Mouse (Mus musculus): ENCODE measurements at regions not wholly inside any gene's neighbourhood (a gene's known extent, or its start where the extent isn't known, plus 50 kb on each side); places are given as distances from the start of the nearest gene placed in this dataset.

DNA sequence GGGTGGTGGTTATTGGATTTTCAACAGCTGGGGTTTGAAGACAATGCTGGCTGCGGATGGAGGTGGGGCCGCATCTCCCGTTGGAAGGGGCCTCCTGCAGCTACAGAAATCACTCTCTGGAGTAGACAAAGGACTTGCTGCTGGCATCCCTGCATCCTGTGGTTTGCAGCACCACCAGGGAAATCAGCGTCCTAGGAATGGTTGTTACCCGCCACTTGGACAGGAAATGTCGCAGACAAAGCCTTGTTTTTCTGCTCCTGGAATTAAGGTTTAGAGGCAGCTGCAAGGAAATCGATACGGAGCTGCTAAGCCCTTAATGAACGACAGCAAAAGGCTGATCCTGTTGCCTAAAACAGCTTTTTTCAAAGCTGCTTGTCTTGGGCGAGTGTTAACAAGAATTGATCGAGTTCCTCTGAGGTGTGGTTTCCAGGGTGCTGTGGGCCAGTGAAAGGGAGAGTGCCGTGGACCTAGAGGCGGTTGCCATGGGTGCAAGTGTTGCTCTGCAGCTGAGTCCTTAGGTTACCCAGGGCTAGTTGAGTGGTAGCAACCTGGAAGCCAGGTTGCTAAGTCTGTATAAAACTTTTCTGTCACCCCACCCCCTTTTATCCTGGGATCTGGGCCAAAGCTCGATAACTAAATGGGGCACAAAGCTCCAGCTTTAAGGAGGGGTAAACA lies 230.6 kb upstream of the Chd6 start (continued):
- TF ChIP-seq ZNF384 (IDR thresholded peaks at IDR 0.05; ENCODE audit: low read depth, low read length) (no peak), USF1 (IDR thresholded peaks at IDR 0.05; ENCODE audit: low read depth, low read length) (no peak), CTCF (IDR thresholded peaks at IDR 0.05 in 2 of 3, conservative IDR thresholded peaks at IDR 0.05 in 1 of 3; ENCODE audit: control insufficient read depth in 1 of 3, insufficient read depth in 1 of 3, low read depth in 2 of 3, low read length in 3 of 3, poor library complexity in 1 of 3, severe bottlenecking in 1 of 3) (no peak), GATA1 (IDR thresholded peaks at IDR 0.05; ENCODE audit: low read depth, low read length) (no peak)

DNA sequence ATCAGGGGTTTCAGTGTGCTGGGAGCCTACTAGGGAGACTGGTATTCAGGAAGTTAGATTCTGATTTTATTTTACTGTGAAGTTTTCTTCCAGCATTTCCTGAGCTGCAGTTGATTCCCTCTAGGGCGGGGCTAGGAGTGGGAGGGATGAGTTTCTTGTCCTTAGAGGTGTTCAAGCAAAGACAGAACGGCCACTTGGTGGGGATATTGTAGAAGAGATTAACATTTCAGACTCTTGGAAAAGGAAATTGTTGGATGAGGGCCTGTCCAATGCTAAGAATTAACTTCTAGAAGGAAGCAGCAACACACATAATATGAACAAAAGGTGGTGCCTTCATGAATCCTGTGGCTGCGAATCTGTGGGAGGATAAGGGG lies 230.1 kb upstream of the Chd6 start:
- Histone ChIP-seq H3K36me3 (ENCODE audit: control insufficient read depth in 1 of 2, insufficient read depth in 2 of 2, low read length in 2 of 2) (no peaks in the 10 kb centered on the region), H3K9me3 (replicated peaks; ENCODE audit: insufficient read depth, low read length) (no peaks in the 10 kb centered on the region), H3K27ac (ENCODE audit: control insufficient read depth, low read depth, low read length) (no peak overlapping the region), H3K79me2 (ENCODE audit: control insufficient read depth, insufficient read depth, low read length, poor library complexity) (no peaks in the 10 kb centered on the region), H3K4me1 (ENCODE audit: control insufficient read depth in 1 of 2, insufficient read depth in 2 of 2, low read length in 2 of 2) (no peaks in the 10 kb centered on the region), H3K4me3 (ENCODE audit: control insufficient read depth in 1 of 2, insufficient read depth in 1 of 2, low read depth in 2 of 2, low read length in 2 of 2) (no peak overlapping the region), H3K9ac (ENCODE audit: control insufficient read depth, low read depth, low read length, poor library complexity, severe bottlenecking) (no peak overlapping the region), H3K27me3 (ENCODE audit: control insufficient read depth in 1 of 2, insufficient read depth in 2 of 2, low read length in 2 of 2) (no peaks in the 10 kb centered on the region)
- no peak for DNase-seq (ENCODE audit: low read depth, low spot score)
- TF ChIP-seq JUND (IDR thresholded peaks at IDR 0.05; ENCODE audit: low read depth, low read length) (no peak), NRF1 (IDR thresholded peaks at IDR 0.05; ENCODE audit: insufficient read depth, low read depth, low read length, poor library complexity, severe bottlenecking) (no peak), RAD21 (IDR thresholded peaks at IDR 0.05; ENCODE audit: low read depth, low read length) (no peak), TAL1 (IDR thresholded peaks at IDR 0.05; ENCODE audit: low read length) (no peak), ZMIZ1 (IDR thresholded peaks at IDR 0.05; ENCODE audit: low read depth, low read length) (no peak), POLR2AphosphoS2 (IDR thresholded peaks at IDR 0.05; ENCODE audit: low read length) (no peak), TCF12 (IDR thresholded peaks at IDR 0.05; ENCODE audit: low read depth, low read length) (no peak), RCOR1 (IDR thresholded peaks at IDR 0.05; ENCODE audit: low read depth, low read length) (no peak), ZKSCAN1 (IDR thresholded peaks at IDR 0.05; ENCODE audit: low read depth, low read length) (no peak), GATA1 (IDR thresholded peaks at IDR 0.05; ENCODE audit: low read depth, low read length) (no peak), MAFK (IDR thresholded peaks at IDR 0.05; ENCODE audit: borderline replicate concordance, low read depth, low read length) (no peak), GABPA (IDR thresholded peaks at IDR 0.05; ENCODE audit: low read depth, low read length) (no peak), CTCF (IDR thresholded peaks at IDR 0.05 in 2 of 3, conservative IDR thresholded peaks at IDR 0.05 in 1 of 3; ENCODE audit: control insufficient read depth in 1 of 3, insufficient read depth in 1 of 3, low read depth in 2 of 3, low read length in 3 of 3, poor library complexity in 1 of 3, severe bottlenecking in 1 of 3) (no peak), ELF1 (IDR thresholded peaks at IDR 0.05; ENCODE audit: low read depth, low read length) (no peak), UBTF (IDR thresholded peaks at IDR 0.05; ENCODE audit: borderline replicate concordance, insufficient read depth, low read depth, low read length) (no peak), KAT2A (conservative IDR thresholded peaks at IDR 0.05; ENCODE audit: low read depth, low read length) (no peak), SIN3A (IDR thresholded peaks at IDR 0.05; ENCODE audit: low read length) (no peak)
